Comparison of ENCODE assay signal across 17 mouse cellular contexts in genomic region chr16:31319316-31319715, GRCm38 (mm10). TPM values are rescaled to one million over a fixed set of nuclear protein-coding genes. Genes with fewer than 3 reads are reported as not detected.
DNase-seq lines count a peak whose midpoint lies in the region; ATAC-seq and TF ChIP-seq lines count a peak whose summit lies in the region.
"Had no signal": no experiment of that assay in that cellular context is flagged by ENCODE, and none has a peak within 500 bp of the region (broad histone marks: within the 10 kb centered on the region; RNA-seq: fewer than 3 reads in every experiment).

No protein-coding gene starts in this region.

- no peak overlapping the region for H3K9ac ChIP-seq in kidney, embryonic 16.5 days (replicated peaks; ENCODE audit: low read length)
- no peak overlapping the region for H3K9ac ChIP-seq in lung, postnatal 0 days (replicated peaks; ENCODE audit: low read depth)
- H3K9ac ChIP-seq: forebrain, embryonic 12.5 days had no signal

- no peak for TF ChIP-seq POLR2A in lung, adult 2 months (IDR thresholded peaks at IDR 0.05; ENCODE audit: borderline replicate concordance, extremely low read depth, low read depth, low read length)

- ATAC-seq in kidney, embryonic 16.5 days (ENCODE audit: low FRiP score, low TSS enrichment): no peak
- ATAC-seq in lung, postnatal 0 days: peak; percentile 28
- ATAC-seq: hindbrain, embryonic 16.5 days had no signal

- H3K4me3 ChIP-seq in kidney, embryonic 16.5 days (ENCODE audit: low read length): no peak overlapping the region
- no peak overlapping the region for H3K4me3 ChIP-seq in lung, postnatal 0 days (ENCODE audit: low read depth, low read length)
- no peak overlapping the region for H3K4me3 ChIP-seq in lung, adult 2 months (replicated peaks; ENCODE audit: extremely low read depth, low read depth, low read length)
- H3K4me3 ChIP-seq: forebrain, embryonic 12.5 days; midbrain, embryonic 10.5 days had no signal

- no peaks in the 10 kb centered on the region for H3K36me3 ChIP-seq in kidney, embryonic 16.5 days (ENCODE audit: insufficient read depth, low read length)
- H3K36me3 ChIP-seq in lung, postnatal 0 days (ENCODE audit: insufficient read depth, low read length): no peaks in the 10 kb centered on the region
- H3K36me3 ChIP-seq: forebrain, embryonic 12.5 days; midbrain, embryonic 10.5 days had no signal

- no peak for TF ChIP-seq EP300 in lung, postnatal 0 days (IDR thresholded peaks at IDR 0.05)

- peak overlapping the region; percentile 33; the same call in 1 of the 2 replicates for H3K27ac ChIP-seq in kidney, embryonic 16.5 days (ENCODE audit: low read length)
- H3K27ac ChIP-seq in lung, postnatal 0 days (ENCODE audit: low read length): peak overlapping the region; percentile 71
- H3K27ac ChIP-seq: forebrain, embryonic 12.5 days; midbrain, embryonic 10.5 days had no signal

- no peak for TF ChIP-seq CTCF in lung, postnatal 0 days (IDR thresholded peaks at IDR 0.05)
- TF ChIP-seq CTCF in lung, adult 2 months (IDR thresholded peaks at IDR 0.05; ENCODE audit: insufficient read depth, low read length): no peak

- no peaks in the 10 kb centered on the region for H3K27me3 ChIP-seq in kidney, embryonic 16.5 days (ENCODE audit: insufficient read depth, low read length)
- H3K27me3 ChIP-seq in lung, postnatal 0 days (replicated peaks; ENCODE audit: insufficient read depth, low read length): no peaks in the 10 kb centered on the region
- H3K27me3 ChIP-seq: CH12.LX; forebrain, embryonic 12.5 days had no signal

- DNase-seq in gastrocnemius, adult 18-20 months (ENCODE audit: low spot score): peak; percentile 43
- no peak for DNase-seq in gastrocnemius, postnatal 10 days
- no peak for DNase-seq in kidney, adult 18-20 months
- DNase-seq in lung, postnatal 0 days (ENCODE audit: low spot score): peak; percentile 75
- no peak for DNase-seq in lung, adult 2 months
- peak; percentile 30 for DNase-seq in skeletal muscle tissue, adult 2 months (ENCODE audit: low read depth, low spot score)
- DNase-seq in right cerebral cortex, postnatal 36 days (ENCODE audit: low spot score in 2 of 2): no peak
- DNase-seq: adrenal gland, postnatal 10 days; cerebellum, adult 2 months; retina, postnatal 1 day had no signal

- 55% methylated on average over 4 of the region's 4 CpGs for WGBS in kidney, embryonic 16.5 days
- 49% methylated on average over 4 of the region's 4 CpGs for WGBS in lung, postnatal 0 days
- 64% methylated on average over 4 of the region's 4 CpGs for WGBS in lung, adult 2 months

- H3K9me3 ChIP-seq in kidney, embryonic 16.5 days (ENCODE audit: low read length): no peaks in the 10 kb centered on the region
- H3K9me3 ChIP-seq in lung, postnatal 0 days (ENCODE audit: low read length): no peaks in the 10 kb centered on the region
- H3K9me3 ChIP-seq: forebrain, embryonic 12.5 days; midbrain, embryonic 10.5 days had no signal

- no peaks in the 10 kb centered on the region for H3K4me1 ChIP-seq in kidney, embryonic 16.5 days (ENCODE audit: insufficient read depth, low read length)
- peaks cover 10% of the 10 kb centered on the region; the same call in 1 of the 2 replicates for H3K4me1 ChIP-seq in lung, postnatal 0 days (ENCODE audit: insufficient read depth, low read depth, low read length)
- peaks cover 2% of the 10 kb centered on the region; the same call in 1 of the 2 replicates for H3K4me1 ChIP-seq in lung, adult 2 months (ENCODE audit: control insufficient read depth, insufficient read depth, low read length)

- no peak overlapping the region for H3K4me2 ChIP-seq in kidney, embryonic 16.5 days (replicated peaks; ENCODE audit: low read depth, low read length)
- H3K4me2 ChIP-seq in lung, postnatal 0 days (replicated peaks; ENCODE audit: low read depth, low read length): no peak overlapping the region
- H3K4me2 ChIP-seq: forebrain, embryonic 12.5 days had no signal

RNA-seq across cellular contexts. Expression of gene Apod, which starts 4.7 kb away (rescaled TPM):
- total RNA-seq in gastrocnemius, adult 18-20 months (2021): 10 to 100 TPM; 41.6 to 82.1 TPM
- 10 to 100 TPM; 14.0 to 18.3 TPM for total RNA-seq in gastrocnemius, postnatal 10 days (2021)
- 0.42 and 0.56 TPM in 2 replicates for polyA plus RNA-seq in kidney, embryonic 16.5 days (2015; fragmentation: Nextera tagmentation; extraction: Ambion mirVana)
- polyA plus RNA-seq in lung, postnatal 0 days (2015; fragmentation: Nextera tagmentation; extraction: Ambion mirVana): 0.96 and 2.1 TPM in 2 replicates
- 2.9 and 5.1 TPM in 2 replicates for polyA plus RNA-seq in lung, adult 2 months (2012; rRNA removed)
- total RNA-seq: common myeloid progenitor, adult 5-6 weeks had no signal
- polyA plus RNA-seq: liver, embryonic 16.5 days had no signal

RNA-seq across cellular contexts. Expression of gene Ppp1r2, which starts 44.2 kb away (rescaled TPM):
- total RNA-seq in gastrocnemius, adult 18-20 months (2021): 10 to 100 TPM; 83.4 to 98.3 TPM
- 10 to 100 TPM; 76.9 to 79.3 TPM for total RNA-seq in gastrocnemius, postnatal 10 days (2021)
- 90.5 and 93.2 TPM in 2 replicates for polyA plus RNA-seq in kidney, embryonic 16.5 days (2015; fragmentation: Nextera tagmentation; extraction: Ambion mirVana)
- 143 and 160 TPM in 2 replicates for polyA plus RNA-seq in lung, postnatal 0 days (2015; fragmentation: Nextera tagmentation; extraction: Ambion mirVana)
- 89.0 and 116 TPM in 2 replicates for polyA plus RNA-seq in lung, adult 2 months (2012; rRNA removed)

Comparison
In these comparisons a context has a peak if more than half of its experiments do, and no peak if none do; other contexts are left out.
1. DNase-seq: peak in gastrocnemius, adult 18-20 months (single experiment), lung, postnatal 0 days (single experiment) and skeletal muscle tissue, adult 2 months (single experiment); none in gastrocnemius, postnatal 10 days (single experiment), kidney, adult 18-20 months (single experiment), lung, adult 2 months (single experiment) and right cerebral cortex, postnatal 36 days (0 of 2).